Mouse (Mus musculus) lung, embryonic 15.5 days (tissue): ENCODE measurements at regions not wholly inside any gene's neighbourhood (a gene's known extent, or its start where the extent isn't known, plus 50 kb on each side); places are given as distances from the start of the nearest gene placed in this dataset.
A peak's percentile ranks its signal among the peaks of the same experiment; 100 is the strongest.

Experiments used
- ATAC-seq: fragments of 200-750 bp; cut with Nextera tagmentation; 2 replicates; pipeline ENCODE4 v1.8.0; 2017; ENCODE audit warnings: moderate number of reproducible peaks, borderline replicate concordance; ENCODE audit not compliant: low FRiP score, low TSS enrichment; ENCODE audit errors: extremely low read depth
- H3K27ac ChIP-seq: fragments of 300-500 bp; sonication (generic); 2 replicates; pipeline ENCODE4 v1.5.1; 2015; ENCODE audit warnings: moderate library complexity, mild to moderate bottlenecking, inconsistent platforms
- H3K27me3 ChIP-seq: fragments of 300-500 bp; sonication (generic); 2 replicates; pipeline ENCODE4 v1.6.1; 2015; ENCODE audit warnings: inconsistent platforms
- H3K36me3 ChIP-seq: fragments of 300-500 bp; sonication (generic); 2 replicates; pipeline ENCODE4 v1.6.1; 2015; ENCODE audit warnings: inconsistent platforms
- H3K4me1 ChIP-seq: fragments of 300-500 bp; sonication (generic); 2 replicates; pipeline ENCODE4 v1.6.1; 2015; ENCODE audit warnings: inconsistent platforms
- H3K4me2 ChIP-seq: fragments of 300-500 bp; sonication (generic); 2 replicates; pipeline ENCODE4 v1.6.1; 2015; ENCODE audit warnings: inconsistent platforms, mild to moderate bottlenecking, moderate library complexity
- H3K4me3 ChIP-seq: fragments of 300-500 bp; sonication (generic); 2 replicates; pipeline ENCODE4 v1.5.1; 2015; ENCODE audit warnings: mild to moderate bottlenecking, inconsistent platforms
- H3K9ac ChIP-seq: fragments of 300-500 bp; sonication (generic); 2 replicates; pipeline ENCODE4 v1.6.1; 2015; ENCODE audit warnings: inconsistent platforms
- H3K9me3 ChIP-seq: fragments of 300-500 bp; sonication (generic); 2 replicates; pipeline ENCODE4 v1.6.1; 2016; ENCODE audit warnings: inconsistent platforms
- WGBS: fragments of 180-500 bp; shearing (Covaris S2); methylation state at CpG from one replicate; pipeline ENCODE4 v1.1.7; 2015; 5-methylcytosine and 5-hydroxymethylcytosine counted together

DNA sequence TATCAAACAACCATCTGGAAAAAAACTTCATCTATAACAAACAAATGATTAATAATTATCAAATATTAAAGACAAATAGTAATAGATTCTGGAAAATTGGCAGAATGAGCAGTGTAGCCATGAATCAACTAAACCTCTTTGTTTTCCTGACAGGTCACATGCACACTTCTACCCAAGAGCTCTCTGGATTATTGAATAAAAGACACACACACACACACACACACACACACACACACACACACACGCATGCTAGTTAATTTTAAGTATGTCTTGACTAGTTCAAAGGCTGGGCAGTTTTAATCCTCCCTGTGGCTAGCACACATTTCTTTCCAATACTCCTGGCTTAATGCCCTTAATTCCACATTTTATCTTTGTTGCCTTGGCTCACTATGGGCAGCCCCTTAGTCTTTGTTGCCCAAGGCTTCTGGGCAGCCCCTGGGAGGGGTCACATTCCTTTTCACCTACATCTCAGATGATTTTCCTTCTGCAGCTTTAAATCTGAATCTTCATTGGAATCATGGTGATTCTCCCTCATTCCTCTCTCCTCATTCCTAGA lies 710.6 kb upstream of the Marcks start:
- H3K27me3 ChIP-seq: no peaks in the 10 kb centered on the region
- no peak overlapping the region for H3K9ac ChIP-seq
- 67% methylated on average over 1 of the region's 1 CpGs for WGBS
- H3K4me3 ChIP-seq: no peak overlapping the region
- no peaks in the 10 kb centered on the region for H3K36me3 ChIP-seq
- no peaks in the 10 kb centered on the region for H3K4me1 ChIP-seq
- no peak overlapping the region for H3K27ac ChIP-seq
- ATAC-seq: no peak
- H3K4me2 ChIP-seq: no peak overlapping the region
- H3K9me3 ChIP-seq: no peaks in the 10 kb centered on the region

DNA sequence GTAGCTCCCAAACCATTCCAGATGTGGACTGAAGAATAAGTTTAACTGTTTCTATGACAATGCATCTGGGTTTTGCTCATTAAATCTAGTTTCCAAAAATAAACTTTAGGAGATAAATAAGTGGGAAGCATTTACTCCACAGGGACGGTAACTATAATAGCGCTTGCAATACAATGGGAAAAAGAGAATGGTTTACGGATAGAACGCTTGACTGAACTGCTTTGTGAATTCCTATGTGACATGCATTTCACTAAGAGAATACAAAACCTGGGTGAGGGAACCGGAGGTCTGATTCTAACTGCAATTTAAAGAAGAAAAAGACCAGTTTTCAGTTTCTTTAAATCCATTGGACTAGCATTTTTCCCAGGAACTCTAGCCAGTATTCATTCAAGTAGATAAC lies 704.1 kb upstream of the Marcks start:
- peaks cover 3% of the 10 kb centered on the region for H3K4me1 ChIP-seq
- no peak overlapping the region for H3K27ac ChIP-seq
- H3K4me3 ChIP-seq: no peak overlapping the region
- 76% methylated on average over 5 of the region's 5 CpGs for WGBS
- no peak for ATAC-seq
- no peaks in the 10 kb centered on the region for H3K36me3 ChIP-seq
- H3K4me2 ChIP-seq: no peak overlapping the region
- no peaks in the 10 kb centered on the region for H3K9me3 ChIP-seq
- no peak overlapping the region for H3K9ac ChIP-seq
- no peaks in the 10 kb centered on the region for H3K27me3 ChIP-seq

DNA sequence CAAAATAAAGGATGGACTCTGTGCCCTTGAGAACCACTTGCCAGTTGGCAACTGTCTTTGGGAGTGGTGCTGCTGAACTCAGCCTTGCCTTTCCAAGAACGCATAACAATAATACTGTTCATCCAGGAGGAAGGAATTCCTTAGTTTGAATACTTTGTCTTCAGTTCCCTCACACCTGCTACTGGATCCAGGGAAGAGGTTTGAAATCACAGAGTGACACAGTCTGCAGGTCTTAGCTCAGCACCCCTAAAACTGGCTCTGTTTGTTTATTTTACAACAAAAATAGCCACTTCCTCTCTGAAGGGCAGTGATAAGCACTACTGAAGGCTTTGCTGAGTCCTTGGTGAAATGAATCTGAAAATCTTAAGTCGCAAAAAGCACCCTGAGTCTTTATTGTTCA lies 703.1 kb upstream of the Marcks start:
- no peaks in the 10 kb centered on the region for H3K36me3 ChIP-seq
- H3K4me2 ChIP-seq: no peak overlapping the region
- peaks cover 3% of the 10 kb centered on the region for H3K4me1 ChIP-seq
- no peak overlapping the region for H3K4me3 ChIP-seq
- no peaks in the 10 kb centered on the region for H3K27me3 ChIP-seq
- ATAC-seq: no peak
- H3K9ac ChIP-seq: no peak overlapping the region
- no peaks in the 10 kb centered on the region for H3K9me3 ChIP-seq
- 29% methylated on average over 2 of the region's 2 CpGs for WGBS
- H3K27ac ChIP-seq: no peak overlapping the region

DNA sequence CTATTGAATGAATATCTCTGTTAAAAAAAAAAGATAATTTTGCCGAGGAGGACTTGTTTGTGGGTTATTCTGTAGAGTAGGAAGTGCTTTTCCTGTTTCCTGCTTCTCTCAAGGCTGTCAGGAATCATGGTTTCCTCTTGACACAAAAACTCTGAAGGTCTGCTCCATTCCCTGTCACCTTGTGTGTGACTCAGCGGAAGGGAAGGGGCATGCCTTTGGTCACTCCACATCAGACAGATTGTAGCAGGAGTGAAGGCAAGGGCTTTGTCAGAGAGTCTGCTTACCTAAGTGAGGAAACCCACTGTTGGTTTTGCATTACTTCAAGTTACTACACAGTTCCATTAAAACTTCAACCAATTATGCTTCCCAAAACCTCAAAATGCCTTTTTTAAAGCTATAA lies 699.0 kb upstream of the Marcks start:
- H3K36me3 ChIP-seq: no peaks in the 10 kb centered on the region

DNA sequence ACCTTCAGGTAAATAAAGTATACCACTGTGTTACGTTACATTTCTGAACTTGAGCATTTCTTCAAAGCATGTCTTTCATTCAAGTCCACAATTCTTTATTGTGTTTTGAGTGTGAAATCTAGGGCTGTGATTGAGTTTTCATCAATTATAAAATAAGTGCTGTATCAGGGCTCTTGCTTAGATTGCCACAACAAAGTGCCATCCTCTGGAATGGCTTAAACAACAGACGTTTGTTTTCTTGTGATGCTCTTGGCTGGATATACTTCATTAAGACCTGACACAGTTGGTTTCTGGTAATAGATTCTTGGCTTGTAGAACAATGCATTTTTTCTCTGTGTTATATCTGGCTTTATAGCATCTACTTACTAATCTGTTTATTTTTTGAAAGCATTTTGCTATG lies 674.3 kb upstream of the Marcks start:
- Histone ChIP-seq H3K4me2 (no peak overlapping the region), H3K36me3 (no peaks in the 10 kb centered on the region), H3K9me3 (no peaks in the 10 kb centered on the region), H3K9ac (no peak overlapping the region), H3K27ac (no peak overlapping the region), H3K4me3 (no peak overlapping the region), H3K27me3 (no peaks in the 10 kb centered on the region), H3K4me1 (0 out of 2 replicates have a peak, but pooled peaks cover 4% of the 10 kb centered on the region)
- 66% methylated on average over 2 of the region's 2 CpGs for WGBS
- no peak for ATAC-seq

More for the DNA sequence above, 699.0 kb upstream of the Marcks start:
- peaks cover 3% of the 10 kb centered on the region for H3K4me1 ChIP-seq
- no peak overlapping the region for H3K27ac ChIP-seq
- 67% methylated on average over 2 of the region's 2 CpGs for WGBS
- H3K9ac ChIP-seq: no peak overlapping the region
- H3K27me3 ChIP-seq: no peaks in the 10 kb centered on the region
- H3K4me3 ChIP-seq: no peak overlapping the region
- H3K9me3 ChIP-seq: no peaks in the 10 kb centered on the region
- H3K4me2 ChIP-seq: no peak overlapping the region
- no peak for ATAC-seq

DNA sequence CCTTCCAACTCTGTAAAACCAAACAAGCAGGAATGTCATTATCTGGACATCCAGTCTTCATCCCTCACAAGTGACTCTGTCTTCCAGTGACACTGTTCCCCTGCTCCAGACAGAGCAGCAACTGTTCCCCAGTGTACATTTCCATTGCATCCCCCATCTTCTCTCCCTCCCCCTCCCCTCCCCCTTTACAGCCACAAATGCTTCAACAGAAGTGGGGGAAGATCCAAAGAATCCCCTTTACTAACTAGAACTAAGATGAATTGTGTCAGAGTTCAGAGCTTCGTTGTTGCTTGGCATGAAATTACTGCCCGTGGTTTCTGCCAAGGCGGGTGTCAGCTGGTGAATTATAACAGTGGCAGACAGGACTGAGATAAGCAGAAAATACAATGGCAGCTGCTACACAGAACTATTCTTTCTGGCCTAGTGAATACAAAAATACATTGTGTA lies 673.7 kb upstream of the Marcks start:
- 18% methylated on average over 3 of the region's 3 CpGs for WGBS
- Histone ChIP-seq H3K9ac (no peak overlapping the region), H3K4me2 (no peak overlapping the region), H3K27ac (no peak overlapping the region), H3K4me3 (no peak overlapping the region), H3K27me3 (no peaks in the 10 kb centered on the region), H3K4me1 (0 out of 2 replicates have a peak, but pooled peaks cover 4% of the 10 kb centered on the region), H3K36me3 (no peaks in the 10 kb centered on the region), H3K9me3 (no peaks in the 10 kb centered on the region)
- ATAC-seq: peak; percentile 23; the same call in 1 of the 2 replicates

DNA sequence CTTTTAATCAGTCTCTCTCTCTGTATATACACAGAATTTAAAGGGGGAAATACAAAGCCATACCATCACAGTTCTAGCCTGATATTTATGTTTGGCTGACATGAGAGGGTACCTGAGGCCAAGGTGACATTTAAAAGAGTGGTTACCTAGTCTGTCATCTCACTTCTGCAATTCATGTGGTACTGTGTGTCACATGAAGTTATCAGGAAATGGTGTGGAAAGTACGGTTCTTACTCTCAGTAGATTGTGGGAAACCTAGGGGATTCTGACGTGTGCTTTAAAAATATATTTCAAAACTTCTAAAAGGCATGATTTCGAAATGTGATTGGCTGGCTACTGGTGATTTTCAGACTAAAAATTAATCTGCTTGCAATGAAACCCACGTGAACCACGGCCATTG lies 673.1 kb upstream of the Marcks start:
- 70% methylated on average over 5 of the region's 5 CpGs for WGBS
- no peak overlapping the region for H3K4me2 ChIP-seq
- no peak overlapping the region for H3K4me3 ChIP-seq
- no peak for ATAC-seq
- H3K36me3 ChIP-seq: no peaks in the 10 kb centered on the region
- no peak overlapping the region for H3K9ac ChIP-seq
- no peaks in the 10 kb centered on the region for H3K9me3 ChIP-seq
- H3K27me3 ChIP-seq: no peaks in the 10 kb centered on the region
- H3K27ac ChIP-seq: no peak overlapping the region
- H3K4me1 ChIP-seq: 0 out of 2 replicates have a peak, but pooled peaks cover 4% of the 10 kb centered on the region

DNA sequence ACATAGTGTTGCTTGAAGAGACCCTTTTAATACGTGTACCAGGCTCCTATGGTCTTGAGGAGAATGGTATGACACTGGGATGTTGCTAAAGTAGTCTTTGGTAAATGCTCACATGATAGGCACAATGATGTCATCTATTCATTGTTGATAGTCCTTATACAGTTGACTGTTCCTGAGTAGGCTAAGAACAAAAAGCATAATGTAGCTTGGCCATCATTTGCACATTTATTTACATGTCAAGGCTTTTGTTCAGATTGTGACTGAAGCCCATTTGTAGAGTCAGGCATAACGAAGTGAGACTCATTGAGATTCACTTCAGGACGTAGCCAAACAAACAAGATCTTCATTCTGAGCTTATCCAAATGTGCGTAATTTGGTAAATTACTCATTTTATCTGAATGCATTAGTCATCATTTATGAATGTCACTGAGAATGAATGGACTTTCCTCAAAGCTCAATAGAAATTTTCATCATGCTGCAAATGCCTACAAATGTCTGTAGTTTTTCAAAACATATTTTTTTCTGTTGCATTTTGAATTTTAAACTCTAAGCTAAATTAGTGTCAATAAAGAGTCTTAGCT lies 664.6 kb upstream of the Marcks start:
- Histone ChIP-seq H3K4me1 (no peaks in the 10 kb centered on the region), H3K9ac (no peak overlapping the region), H3K9me3 (no peaks in the 10 kb centered on the region), H3K4me2 (no peak overlapping the region), H3K4me3 (no peak overlapping the region), H3K27me3 (no peaks in the 10 kb centered on the region), H3K36me3 (no peaks in the 10 kb centered on the region), H3K27ac (no peak overlapping the region)
- no peak for ATAC-seq
- 80% methylated on average over 4 of the region's 4 CpGs for WGBS

DNA sequence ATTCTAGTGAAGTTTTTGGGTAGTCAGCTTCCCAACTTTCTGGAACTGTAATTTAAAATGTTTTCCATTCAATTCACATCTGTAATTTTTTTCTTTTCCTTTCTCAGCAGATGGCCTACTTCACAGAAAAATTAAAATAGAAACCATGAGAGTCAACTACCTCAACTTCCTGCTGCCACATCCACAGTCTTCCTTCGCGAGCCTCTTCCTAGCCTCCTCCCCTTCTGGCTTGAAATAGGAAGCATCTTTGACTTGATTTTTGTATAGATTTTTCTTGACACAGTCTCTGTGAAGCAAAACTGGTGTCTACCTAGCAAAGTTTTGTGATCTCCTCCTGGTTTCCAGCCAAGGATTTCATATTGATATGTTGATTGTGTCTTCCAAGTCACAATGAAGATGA lies 660.7 kb upstream of the Marcks start:
- Histone ChIP-seq H3K9ac (no peak overlapping the region), H3K4me3 (no peak overlapping the region), H3K4me1 (no peaks in the 10 kb centered on the region), H3K36me3 (no peaks in the 10 kb centered on the region), H3K9me3 (no peaks in the 10 kb centered on the region), H3K4me2 (no peak overlapping the region), H3K27me3 (no peaks in the 10 kb centered on the region), H3K27ac (no peak overlapping the region)
- ATAC-seq: no peak
- 76% methylated on average over 2 of the region's 2 CpGs for WGBS

DNA sequence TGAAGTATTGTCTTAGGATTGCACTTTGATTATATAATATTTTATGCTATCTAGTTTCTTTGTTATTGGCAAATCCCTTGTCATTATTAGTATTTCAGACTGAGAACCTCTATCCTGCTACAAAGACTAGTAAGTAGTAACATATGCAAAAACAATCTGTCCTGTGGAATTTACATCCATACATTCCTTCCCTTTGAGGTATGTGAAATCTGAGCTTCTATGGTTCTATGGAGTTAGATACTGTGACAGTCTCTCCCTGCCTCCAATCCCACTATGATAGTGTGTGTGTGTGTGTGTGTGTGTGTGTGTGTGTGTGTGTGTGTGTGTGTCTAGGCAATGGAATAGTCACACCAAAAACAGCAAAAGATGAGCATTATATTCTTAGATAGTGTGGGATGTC lies 659.6 kb upstream of the Marcks start:
- H3K27ac ChIP-seq: no peak overlapping the region
- H3K27me3 ChIP-seq: no peaks in the 10 kb centered on the region
- no peak overlapping the region for H3K9ac ChIP-seq
- no peak for ATAC-seq
- H3K4me1 ChIP-seq: no peaks in the 10 kb centered on the region
- H3K9me3 ChIP-seq: no peaks in the 10 kb centered on the region
- H3K4me2 ChIP-seq: no peak overlapping the region
- no peaks in the 10 kb centered on the region for H3K36me3 ChIP-seq
- H3K4me3 ChIP-seq: no peak overlapping the region

DNA sequence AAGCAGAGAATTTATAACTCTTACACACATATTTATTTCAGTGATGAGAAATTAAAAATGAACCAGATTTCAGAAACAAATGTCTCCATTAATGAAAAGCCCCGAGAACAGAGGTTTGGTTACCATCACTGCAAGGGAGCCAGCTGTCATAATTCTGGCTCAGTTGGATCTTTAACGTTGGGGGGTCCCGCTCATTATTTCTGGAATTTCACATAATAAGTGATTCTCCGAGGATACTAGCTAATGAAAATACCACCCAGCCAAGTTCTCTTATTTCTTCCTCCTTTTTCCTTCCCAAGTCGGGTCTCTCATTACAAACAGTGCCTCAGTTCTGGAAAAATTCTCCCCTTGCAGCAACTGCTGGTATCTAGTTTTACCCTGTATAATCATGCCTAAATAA lies 659.0 kb upstream of the Marcks start:
- ATAC-seq: no peak
- no peaks in the 10 kb centered on the region for H3K9me3 ChIP-seq
- H3K4me3 ChIP-seq: no peak overlapping the region
- no peaks in the 10 kb centered on the region for H3K36me3 ChIP-seq
- no peak overlapping the region for H3K27ac ChIP-seq
- no peaks in the 10 kb centered on the region for H3K27me3 ChIP-seq
- H3K4me2 ChIP-seq: no peak overlapping the region
- no peaks in the 10 kb centered on the region for H3K4me1 ChIP-seq
- WGBS: 58% methylated on average over 5 of the region's 5 CpGs
- H3K9ac ChIP-seq: no peak overlapping the region

DNA sequence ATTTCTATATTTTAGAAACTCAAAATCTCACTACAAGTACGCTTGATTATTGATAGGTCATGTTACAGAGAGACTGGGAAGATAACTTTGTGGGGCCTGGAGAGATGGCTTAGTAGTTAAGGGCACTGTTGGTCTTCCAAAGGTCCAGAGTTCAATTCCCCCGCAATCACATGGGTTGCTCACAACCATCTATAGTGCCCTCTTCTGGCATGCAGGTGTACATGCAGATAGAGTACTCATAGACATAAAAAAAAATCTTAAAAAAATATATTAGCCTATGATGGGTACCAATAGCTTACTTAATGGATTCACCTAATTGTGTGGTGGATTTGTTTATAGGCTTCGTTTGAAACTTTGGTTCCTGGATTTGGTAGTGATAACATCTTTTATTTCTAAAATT lies 654.2 kb upstream of the Marcks start:
- Histone ChIP-seq H3K9ac (no peak overlapping the region), H3K27me3 (no peaks in the 10 kb centered on the region), H3K36me3 (no peaks in the 10 kb centered on the region), H3K9me3 (no peaks in the 10 kb centered on the region), H3K4me3 (no peak overlapping the region), H3K4me2 (no peak overlapping the region), H3K27ac (no peak overlapping the region), H3K4me1 (no peaks in the 10 kb centered on the region)
- 68% methylated on average over 3 of the region's 3 CpGs for WGBS
- no peak for ATAC-seq

DNA sequence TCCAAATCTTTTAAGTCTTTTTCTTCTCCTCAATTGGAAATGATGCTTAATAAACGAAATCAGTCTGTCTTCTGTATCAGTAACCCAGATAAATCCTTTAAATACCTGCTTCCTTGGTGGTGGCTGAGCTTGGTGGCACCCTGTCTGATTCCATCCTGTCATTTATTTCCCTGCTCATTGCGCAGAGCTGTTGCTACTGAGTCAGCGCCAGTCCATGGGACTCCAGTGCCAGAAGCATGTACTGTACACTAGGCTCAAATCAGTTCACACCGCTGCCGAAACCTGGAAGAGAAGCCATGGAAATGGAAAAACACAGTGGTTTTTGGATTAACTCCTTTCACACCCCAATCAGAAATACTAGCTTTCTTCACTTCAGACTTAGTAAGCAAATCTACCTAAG lies 649.3 kb upstream of the Marcks start:
- Histone ChIP-seq H3K9me3 (no peaks in the 10 kb centered on the region), H3K4me2 (no peak overlapping the region), H3K27me3 (no peaks in the 10 kb centered on the region), H3K9ac (no peak overlapping the region), H3K27ac (no peak overlapping the region), H3K4me3 (no peak overlapping the region), H3K4me1 (no peaks in the 10 kb centered on the region), H3K36me3 (no peaks in the 10 kb centered on the region)
- no peak for ATAC-seq
- WGBS: 80% methylated on average over 5 of the region's 5 CpGs
